Mouse (Mus musculus) liver, embryonic 13.5 days (tissue): ENCODE results near the gene Timm17b. TPM values are rescaled to one million over a fixed set of nuclear protein-coding genes. Genes with fewer than 3 reads are reported as not detected.

Experiments
- polyA plus RNA-seq: library from polyadenylated mRNA; unstranded; fragments of >200 nt; fragmentation: Nextera tagmentation; extraction: Ambion mirVana; gene quantifications from 2 replicates; pipeline ENCODE4 v1.2.1, GENCODE M21; 2015

Gene Timm17b
- polyA plus RNA-seq, 1 experiment from 2014 or later, result 97.0 TPM

Other genes with a start within 250 kb of the Timm17b start
- gene Prickle3, start 242.1 kb upstream of the Timm17b start, polyA plus RNA-seq, result 0.86 and 0.95 TPM in 2 replicates
- 28.2 and 32.5 TPM in 2 replicates for gene Plp2, start 228.0 kb upstream of the Timm17b start, polyA plus RNA-seq
- gene Magix, start 218.1 kb upstream of the Timm17b start, polyA plus RNA-seq, result not detected in 2 replicates
- gene Gpkow, start 202.2 kb upstream of the Timm17b start, polyA plus RNA-seq, result 15.0 and 17.7 TPM in 2 replicates
- gene Wdr45, start 185.0 kb upstream of the Timm17b start, polyA plus RNA-seq, result 13.3 and 15.2 TPM in 2 replicates
- gene Gm45208, start 177.1 kb upstream of the Timm17b start, polyA plus RNA-seq, result 0.25 TPM in 1 of 2 replicates, not detected in the other
- 8.3 and 9.1 TPM in 2 replicates for gene Praf2, start 170.9 kb upstream of the Timm17b start, polyA plus RNA-seq
- 1.7 TPM in 2 replicates for gene Ccdc120, start 148.5 kb upstream of the Timm17b start, polyA plus RNA-seq
- gene Tfe3, start 136.8 kb upstream of the Timm17b start, polyA plus RNA-seq, result 8.9 and 10.1 TPM in 2 replicates
- gene Gripap1, start 109.6 kb upstream of the Timm17b start, polyA plus RNA-seq, result 30.6 and 32.3 TPM in 2 replicates
- gene Kcnd1, start 77.1 kb upstream of the Timm17b start, polyA plus RNA-seq, result 0.13 and 0.34 TPM in 2 replicates
- 33.8 and 35.7 TPM in 2 replicates for gene Otud5, start 58.0 kb upstream of the Timm17b start, polyA plus RNA-seq
- 2.8 and 4.3 TPM in 2 replicates for gene Pim2, start 21.1 kb upstream of the Timm17b start, polyA plus RNA-seq
- gene Slc35a2, start 15.3 kb upstream of the Timm17b start, polyA plus RNA-seq, result 17.1 and 17.8 TPM in 2 replicates
- gene Pqbp1, start 88 bp upstream of the Timm17b start, polyA plus RNA-seq, result 58.2 and 60.3 TPM in 2 replicates
- gene Gm10491, start 8.5 kb downstream of the Timm17b start, polyA plus RNA-seq, result not detected in 2 replicates
- not detected in 2 replicates for gene Gm10490, start 10.2 kb downstream of the Timm17b start, polyA plus RNA-seq
- gene Pcsk1n, start 20.5 kb downstream of the Timm17b start, polyA plus RNA-seq, result 0.18 and 0.19 TPM in 2 replicates
- not detected in 2 replicates for gene Eras, start 29.2 kb downstream of the Timm17b start, polyA plus RNA-seq
- 8.9 and 10.5 TPM in 2 replicates for gene Hdac6, start 48.5 kb downstream of the Timm17b start, polyA plus RNA-seq
- gene Gata1, start 78.7 kb downstream of the Timm17b start, polyA plus RNA-seq, result 135 and 145 TPM in 2 replicates
- 0.29 and 0.36 TPM in 2 replicates for gene Glod5, start 119.1 kb downstream of the Timm17b start, polyA plus RNA-seq
- 40.2 and 47.3 TPM in 2 replicates for gene Suv39h1, start 175.4 kb downstream of the Timm17b start, polyA plus RNA-seq
- 2.4 and 3.4 TPM in 2 replicates for gene Was, start 191.1 kb downstream of the Timm17b start, polyA plus RNA-seq
- gene Wdr13, start 233.5 kb downstream of the Timm17b start, polyA plus RNA-seq, result 6.8 and 7.1 TPM in 2 replicates
- 328 and 361 TPM in 2 replicates for gene Rbm3, start 246.5 kb downstream of the Timm17b start, polyA plus RNA-seq